Mouse (Mus musculus): ENCODE data around the gene Atp8a1. TPM values are rescaled to one million over a fixed set of nuclear protein-coding genes. Genes with fewer than 3 reads are reported as not detected.

Gene Atp8a1
- 68.9 and 88.2 TPM in 2 replicates for polyA plus RNA-seq (2015; fragmentation: Nextera tagmentation; extraction: Ambion mirVana)

- DNase-seq (ENCODE audit: low spot score) (peak; percentile 98), ATAC-seq (peak; percentile 97)
- Histone ChIP-seq H3K4me2 (replicated peaks; ENCODE audit: low read depth, low read length) (peak within 1 kb of the TSS; percentile 82), H3K9ac (replicated peaks; ENCODE audit: low read depth) (peak within 1 kb of the TSS; percentile 66), H3K27ac (ENCODE audit: low read length) (peak within 1 kb of the TSS; percentile 91), H3K4me3 (ENCODE audit: low read depth, low read length) (peak within 1 kb of the TSS; percentile 83), H3K36me3 (ENCODE audit: insufficient read depth, low read length) (no peaks in the 10 kb centered on the region), H3K27me3 (replicated peaks; ENCODE audit: insufficient read depth, low read length) (no peaks in the 10 kb centered on the region), H3K9me3 (ENCODE audit: low read length) (no peaks in the 10 kb centered on the region), H3K4me1 (ENCODE audit: insufficient read depth, low read depth, low read length) (peaks cover 7% of the 10 kb centered on the region; the same call in 1 of the 2 replicates)
- TF ChIP-seq CTCF (IDR thresholded peaks at IDR 0.05) (peak; percentile 46), EP300 (IDR thresholded peaks at IDR 0.05) (no peak)
- WGBS: 1% methylated on average over 50 of the region's 64 CpGs
These were observed at the start of gene Atp8a1 for GRCm38 (mm10) chr5:67847253-67848165. Gene Atp8a1, minus strand, starts transcription at chr5:67847434.

DNA sequence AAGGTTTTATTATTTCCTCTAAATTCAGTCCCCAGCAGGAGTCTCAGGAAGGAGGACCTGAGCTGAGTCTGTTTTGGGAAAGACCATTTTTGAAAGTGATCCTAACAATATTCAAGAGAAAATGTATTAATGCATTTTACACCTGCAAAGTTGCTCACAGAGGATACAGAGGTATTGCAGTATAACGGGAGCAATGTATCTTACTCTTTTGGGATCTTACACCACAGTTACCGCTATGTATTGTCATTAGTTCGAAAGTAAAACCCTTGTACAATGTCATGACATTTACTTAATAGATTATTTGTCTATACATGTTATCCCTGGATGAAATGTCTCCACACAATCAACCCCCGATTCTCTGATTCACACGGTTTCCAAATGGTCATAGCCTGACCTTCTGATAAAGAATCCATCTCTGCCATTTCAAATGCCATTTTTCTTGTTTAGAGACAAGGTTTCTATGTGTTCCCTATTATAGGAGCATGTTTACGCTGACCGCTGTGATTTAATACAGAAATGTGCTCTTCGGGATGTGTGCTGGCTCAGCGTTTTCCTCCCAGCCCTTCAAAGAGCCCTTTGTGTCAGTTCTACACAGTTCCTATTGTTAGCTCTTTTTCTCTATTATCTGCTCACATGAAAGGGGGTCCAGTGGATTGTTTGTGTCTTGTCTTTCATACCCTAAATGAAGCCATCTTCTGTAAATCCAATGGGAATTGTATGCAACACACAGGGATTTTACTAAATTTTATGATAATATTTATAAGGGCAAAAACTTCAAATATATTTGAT, 37.4 kb upstream of the Atp8a1 start:
- H3K4me2 ChIP-seq (replicated peaks; ENCODE audit: low read depth, low read length): no peak overlapping the region
- no peak for ATAC-seq
- no peak overlapping the region for H3K4me3 ChIP-seq (ENCODE audit: low read depth, low read length)
- DNase-seq (ENCODE audit: low spot score): no peak
- no peak overlapping the region for H3K27ac ChIP-seq (ENCODE audit: low read length)
- no peak overlapping the region for H3K9ac ChIP-seq (replicated peaks; ENCODE audit: low read depth)
- no peaks in the 10 kb centered on the region for H3K27me3 ChIP-seq (replicated peaks; ENCODE audit: insufficient read depth, low read length)
- no peaks in the 10 kb centered on the region for H3K9me3 ChIP-seq (ENCODE audit: low read length)
- H3K4me1 ChIP-seq (ENCODE audit: insufficient read depth, low read depth, low read length): no peaks in the 10 kb centered on the region
- no peak for TF ChIP-seq EP300 (IDR thresholded peaks at IDR 0.05)
- TF ChIP-seq CTCF (IDR thresholded peaks at IDR 0.05): no peak
- 86% methylated on average over 9 of the region's 9 CpGs for WGBS
- no peaks in the 10 kb centered on the region for H3K36me3 ChIP-seq (ENCODE audit: insufficient read depth, low read length)

DNA sequence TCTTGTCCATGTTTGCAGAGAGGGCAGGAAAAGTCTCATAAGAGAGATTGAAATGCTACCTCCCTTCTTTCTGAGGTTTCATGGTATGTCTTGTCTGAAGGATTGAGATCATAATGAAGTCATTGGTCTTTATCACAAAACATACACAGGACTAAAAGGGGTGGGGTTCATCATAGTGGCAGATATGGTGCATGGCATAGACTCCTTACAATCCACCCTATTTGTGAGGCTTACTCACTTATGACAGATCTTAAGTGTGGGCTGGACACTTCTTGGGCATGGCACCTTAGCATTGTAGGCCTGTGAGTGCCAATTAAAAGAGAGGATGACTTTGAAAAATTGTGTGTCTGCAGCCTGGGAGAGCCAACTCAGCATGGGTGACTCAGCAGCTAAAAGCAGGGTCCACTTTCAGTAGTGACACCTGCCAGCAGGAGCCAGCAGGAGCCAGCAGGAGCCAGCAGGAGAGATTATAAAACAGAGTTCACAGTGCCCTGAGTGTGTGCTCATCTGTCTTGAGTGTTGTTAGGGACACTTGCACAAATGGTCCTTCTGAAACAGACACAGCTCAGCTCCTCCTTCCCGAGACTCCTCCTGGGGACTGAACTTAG, 36.4 kb upstream of the Atp8a1 start:
- no peaks in the 10 kb centered on the region for H3K36me3 ChIP-seq (ENCODE audit: insufficient read depth, low read length)
- H3K27ac ChIP-seq (ENCODE audit: low read length): no peak overlapping the region
- no peak overlapping the region for H3K9ac ChIP-seq (replicated peaks; ENCODE audit: low read depth)
- H3K4me2 ChIP-seq (replicated peaks; ENCODE audit: low read depth, low read length): no peak overlapping the region
- no peak overlapping the region for H3K4me3 ChIP-seq (ENCODE audit: low read depth, low read length)
- DNase-seq (ENCODE audit: low spot score) (peak; percentile 35), ATAC-seq (peak; percentile 62)
- 43% methylated on average over 1 of the region's 1 CpGs for WGBS
- H3K4me1 ChIP-seq (ENCODE audit: insufficient read depth, low read depth, low read length): no peaks in the 10 kb centered on the region
- no peak for TF ChIP-seq EP300 (IDR thresholded peaks at IDR 0.05)
- TF ChIP-seq CTCF (IDR thresholded peaks at IDR 0.05): peak; percentile 28
- H3K9me3 ChIP-seq (ENCODE audit: low read length): no peaks in the 10 kb centered on the region
- no peaks in the 10 kb centered on the region for H3K27me3 ChIP-seq (replicated peaks; ENCODE audit: insufficient read depth, low read length)

- no peak overlapping the region for H3K9ac ChIP-seq (replicated peaks; ENCODE audit: low read depth)
- no peak overlapping the region for H3K4me2 ChIP-seq (replicated peaks; ENCODE audit: low read depth, low read length)
- no peak for DNase-seq (ENCODE audit: low spot score)
- no peaks in the 10 kb centered on the region for H3K36me3 ChIP-seq (ENCODE audit: insufficient read depth, low read length)
- ATAC-seq: no peak
- H3K27me3 ChIP-seq (replicated peaks; ENCODE audit: insufficient read depth, low read length): no peaks in the 10 kb centered on the region
- no peak overlapping the region for H3K4me3 ChIP-seq (ENCODE audit: low read depth, low read length)
- 16% methylated on average over 3 of the region's 3 CpGs for WGBS
- H3K4me1 ChIP-seq (ENCODE audit: insufficient read depth, low read depth, low read length): no peaks in the 10 kb centered on the region
- no peaks in the 10 kb centered on the region; the same call in 1 of the 2 replicates for H3K9me3 ChIP-seq (ENCODE audit: low read length)
- H3K27ac ChIP-seq (ENCODE audit: low read length): no peak overlapping the region
- TF ChIP-seq EP300 (IDR thresholded peaks at IDR 0.05) (no peak), CTCF (IDR thresholded peaks at IDR 0.05) (no peak)
These were observed 24.2 kb upstream of the Atp8a1 start for GRCm38 (mm10) chr5:67871414-67871813.

- Histone ChIP-seq H3K27ac (ENCODE audit: low read length) (no peak overlapping the region), H3K4me3 (ENCODE audit: low read depth, low read length) (no peak overlapping the region), H3K36me3 (ENCODE audit: insufficient read depth, low read length) (no peaks in the 10 kb centered on the region), H3K9ac (replicated peaks; ENCODE audit: low read depth) (no peak overlapping the region), H3K9me3 (ENCODE audit: low read length) (no peaks in the 10 kb centered on the region; the same call in 1 of the 2 replicates), H3K4me1 (ENCODE audit: insufficient read depth, low read depth, low read length) (no peaks in the 10 kb centered on the region), H3K27me3 (replicated peaks; ENCODE audit: insufficient read depth, low read length) (no peaks in the 10 kb centered on the region), H3K4me2 (replicated peaks; ENCODE audit: low read depth, low read length) (no peak overlapping the region)
- 61% methylated on average over 9 of the region's 9 CpGs for WGBS
- DNase-seq (ENCODE audit: low spot score): no peak
- TF ChIP-seq EP300 (IDR thresholded peaks at IDR 0.05) (no peak), CTCF (IDR thresholded peaks at IDR 0.05) (no peak)
- ATAC-seq: no peak
These were observed 19.0 kb upstream of the Atp8a1 start for GRCm38 (mm10) chr5:67866221-67866620.

GRCm38 (mm10) chr5:67865670-67866069, 18.4 kb upstream of the Atp8a1 start:
- no peaks in the 10 kb centered on the region for H3K27me3 ChIP-seq (replicated peaks; ENCODE audit: insufficient read depth, low read length)
- H3K4me2 ChIP-seq (replicated peaks; ENCODE audit: low read depth, low read length): no peak overlapping the region
- H3K36me3 ChIP-seq (ENCODE audit: insufficient read depth, low read length): no peaks in the 10 kb centered on the region
- TF ChIP-seq EP300 (IDR thresholded peaks at IDR 0.05): no peak
- no peak for TF ChIP-seq CTCF (IDR thresholded peaks at IDR 0.05)
- WGBS: 57% methylated on average over 5 of the region's 5 CpGs
- H3K4me1 ChIP-seq (ENCODE audit: insufficient read depth, low read depth, low read length): no peaks in the 10 kb centered on the region
- no peak overlapping the region for H3K9ac ChIP-seq (replicated peaks; ENCODE audit: low read depth)
- no peaks in the 10 kb centered on the region; the same call in 1 of the 2 replicates for H3K9me3 ChIP-seq (ENCODE audit: low read length)
- no peak for ATAC-seq
- no peak overlapping the region for H3K27ac ChIP-seq (ENCODE audit: low read length)
- DNase-seq (ENCODE audit: low spot score): no peak
- no peak overlapping the region for H3K4me3 ChIP-seq (ENCODE audit: low read depth, low read length)

Measured in lung, postnatal 0 days (tissue).